8 mouse cellular contexts compared by ENCODE assay signal in genomic region chr19:8989066-8989566, GRCm38 (mm10). TPM values are rescaled to one million over a fixed set of nuclear protein-coding genes. Genes with fewer than 3 reads are reported as not detected.
A peak's percentile ranks its signal among the peaks of the same experiment; 100 is the strongest.
DNase-seq lines count a peak whose midpoint lies in the region; ATAC-seq and TF ChIP-seq lines count a peak whose summit lies in the region.

Ahnak (plus strand) TSS chr19:8989284.

- peaks cover 36% of the 10 kb centered on the region for H3K4me1 ChIP-seq in limb, embryonic 11.5 days (ENCODE audit: control insufficient read depth, insufficient read depth, low read length)
- peaks cover 37% of the 10 kb centered on the region for H3K4me1 ChIP-seq in midbrain, embryonic 14.5 days (ENCODE audit: control insufficient read depth, insufficient read depth, low read length)

- no peaks in the 10 kb centered on the region for H3K9me3 ChIP-seq in limb, embryonic 11.5 days (ENCODE audit: control insufficient read depth, low read length)
- H3K9me3 ChIP-seq in midbrain, embryonic 14.5 days (ENCODE audit: control insufficient read depth, low read length) = no peaks in the 10 kb centered on the region

- no peaks in the 10 kb centered on the region for H3K36me3 ChIP-seq in limb, embryonic 11.5 days (ENCODE audit: control insufficient read depth, insufficient read depth, low read length)
- no peaks in the 10 kb centered on the region for H3K36me3 ChIP-seq in midbrain, embryonic 14.5 days (ENCODE audit: control insufficient read depth, insufficient read depth, low read length)

- 1% methylated on average over 39 of the region's 42 CpGs for WGBS in limb, embryonic 11.5 days
- under 1% methylated on average over 42 of the region's 42 CpGs for WGBS in midbrain, embryonic 14.5 days

- 0 out of 2 replicates have a peak, but pooled peaks cover 6% of the 10 kb centered on the region for H3K27me3 ChIP-seq in limb, embryonic 11.5 days (ENCODE audit: control insufficient read depth, insufficient read depth, low read length)
- peaks cover 40% of the 10 kb centered on the region for H3K27me3 ChIP-seq in midbrain, embryonic 14.5 days (ENCODE audit: control insufficient read depth, insufficient read depth, low read length)

- H3K4me2 ChIP-seq in limb, embryonic 11.5 days (ENCODE audit: low read depth, severe bottlenecking) = peak within 1 kb of the TSS; percentile 91
- peak within 1 kb of the TSS; percentile 78 for H3K4me2 ChIP-seq in midbrain, embryonic 14.5 days (ENCODE audit: low read length)

- peak within 1 kb of the TSS; percentile 83 for H3K27ac ChIP-seq in limb, embryonic 11.5 days (replicated peaks; ENCODE audit: low read depth, low read length)
- H3K27ac ChIP-seq in midbrain, embryonic 14.5 days (replicated peaks; ENCODE audit: low read depth, low read length) = no peak within 1 kb of the TSS

- ATAC-seq in inflammation-experienced regulatory T-cells, adult 6 months = no peak
- peak; percentile 48 for ATAC-seq in limb, embryonic 11.5 days (ENCODE audit: insufficient number of reproducible peaks, low FRiP score, low TSS enrichment, low read depth)
- ATAC-seq in midbrain, embryonic 14.5 days (ENCODE audit: low FRiP score, low TSS enrichment) = peak; percentile 12; the same call in 1 of the 2 replicates

- TF ChIP-seq POLR2A in brain, embryonic 14.5 days (IDR thresholded peaks at IDR 0.05; ENCODE audit: borderline replicate concordance, extremely low read depth, insufficient read depth, insufficient read length, poor library complexity, severe bottlenecking) = no peak

- DNase-seq in cerebellum, postnatal 14 days = peak; percentile 34 to 42
- DNase-seq in cerebellum, adult 9-11 months = no peak
- DNase-seq in brain, embryonic 14.5 days (ENCODE audit: low read depth) = peak; percentile 39
- DNase-seq in gastrocnemius, postnatal 25 days = peak; percentile 92
- DNase-seq in limb, embryonic 11.5 days (ENCODE audit: low spot score) = peak; percentile 79
- DNase-seq in midbrain, embryonic 14.5 days = peak; percentile 46
- DNase-seq in testis, postnatal 14 days (ENCODE audit: low spot score) = peak; percentile 53

- peak within 1 kb of the TSS; percentile 78 for H3K4me3 ChIP-seq in limb, embryonic 11.5 days (ENCODE audit: low read depth, low read length)
- peak within 1 kb of the TSS; percentile 40 for H3K4me3 ChIP-seq in midbrain, embryonic 14.5 days (replicated peaks; ENCODE audit: low read depth, low read length)

- no peak for TF ChIP-seq CTCF in brain, embryonic 14.5 days (IDR thresholded peaks at IDR 0.05; ENCODE audit: borderline replicate concordance, extremely low read depth, insufficient read depth, insufficient read length)

- H3K9ac ChIP-seq in limb, embryonic 11.5 days (ENCODE audit: low read length) = peak within 1 kb of the TSS; percentile 78
- peak within 1 kb of the TSS; percentile 51 for H3K9ac ChIP-seq in midbrain, embryonic 14.5 days (replicated peaks; ENCODE audit: low read length)

RNA-seq across cellular contexts. Expression of gene Ahnak, which starts in this region (rescaled TPM):
- polyA plus RNA-seq in brain, embryonic 14.5 days (2012; rRNA removed) = 2.5 and 6.0 TPM in 2 replicates
- total RNA-seq in gastrocnemius, postnatal 25 days (2021) = 100 to 1,000 TPM; 183 to 204 TPM
- polyA plus RNA-seq in inflammation-experienced regulatory T-cells, adult 6 months (2017; shearing (Covaris generic)) = 10 to 100 TPM; 42.4 to 81.3 (median 54.5) TPM
- polyA plus RNA-seq in limb, embryonic 11.5 days (2014; fragmentation: Nextera tagmentation; extraction: Ambion mirVana) = 7.7 and 8.9 TPM in 2 replicates
- 1.2 and 4.2 TPM in 2 replicates for polyA plus RNA-seq in midbrain, embryonic 14.5 days (2014; fragmentation: Nextera tagmentation; extraction: Ambion mirVana)
